Mouse (Mus musculus): ENCODE results near the gene Trim23. TPM values are rescaled to one million over a fixed set of nuclear protein-coding genes. Genes with fewer than 3 reads are reported as not detected.

The Trim23 gene
- polyA plus RNA-seq (2012; ENCODE audit: low replicate concordance): 1.4 and 1.8 TPM in 2 replicates

DNA sequence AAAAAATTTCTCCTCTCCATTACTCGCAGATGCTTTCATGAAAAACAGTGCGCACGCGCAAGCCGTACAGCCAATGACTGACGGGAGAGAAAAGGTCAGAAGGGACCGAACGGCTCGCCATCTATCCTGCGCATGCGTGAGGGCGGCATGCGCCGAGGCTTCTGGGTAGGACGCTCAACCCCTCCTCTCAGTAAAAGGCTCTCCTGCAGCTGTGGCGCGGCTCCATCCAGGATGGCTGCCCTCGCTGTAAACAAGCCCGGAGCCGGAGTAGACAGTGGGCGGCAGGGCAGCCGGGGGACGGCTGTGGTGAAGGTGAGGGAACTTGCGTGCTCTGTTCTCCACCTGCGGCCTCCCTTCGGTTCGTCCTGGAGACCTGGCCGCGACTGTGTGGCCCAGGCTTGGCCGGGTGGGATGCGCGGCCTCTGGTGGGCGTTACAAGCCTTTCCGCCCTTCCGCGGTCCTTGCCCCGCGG is at the start of gene Trim23:
Gene Trim23, plus strand, starts transcription at position 148 of the 472 bp plus-strand sequence.

DNA sequence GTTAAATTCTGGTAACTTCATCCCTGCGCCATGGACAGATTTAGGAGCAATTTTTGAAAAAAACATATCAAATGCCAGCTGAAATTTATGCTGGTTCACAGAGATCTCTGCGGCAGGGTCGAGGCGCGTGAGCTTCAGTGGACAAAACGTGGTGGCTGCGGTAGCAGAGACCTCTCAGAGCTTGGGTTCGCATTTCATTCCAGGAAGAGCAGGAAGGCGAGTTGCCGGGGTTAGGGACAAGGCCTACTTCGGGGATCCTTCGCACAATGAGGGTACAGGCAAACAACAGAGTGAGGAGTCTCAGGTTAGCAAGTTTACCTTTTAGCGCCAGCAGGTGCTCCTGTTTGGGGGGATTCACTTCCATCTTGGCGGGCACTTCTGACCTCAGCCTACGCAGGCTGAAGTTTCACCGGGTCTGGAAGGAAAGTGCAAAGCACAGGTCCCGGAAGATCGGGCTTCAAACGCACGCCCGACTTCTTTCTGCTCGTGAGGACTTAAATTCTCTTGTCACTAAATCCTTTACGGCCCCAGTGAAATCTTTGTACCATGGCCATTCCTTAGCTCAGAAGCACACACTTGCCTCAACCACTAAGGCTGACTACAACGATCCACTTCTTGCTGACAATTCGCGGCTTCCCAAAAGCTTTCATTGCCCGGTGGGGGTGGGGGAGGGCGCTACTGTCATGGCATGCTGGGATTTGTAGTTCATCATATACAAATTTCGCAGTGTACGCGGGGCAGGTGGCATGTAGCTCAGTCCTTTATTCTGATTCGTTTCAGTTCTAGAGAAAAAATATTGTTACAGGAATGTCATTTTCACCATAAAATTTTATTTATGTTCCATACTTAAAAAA is 574 bp upstream of the Trim23 start, which contains the start of gene Trappc13:
Gene Trappc13, minus strand, starts transcription at position 674 of the 854 bp plus-strand sequence.

DNA sequence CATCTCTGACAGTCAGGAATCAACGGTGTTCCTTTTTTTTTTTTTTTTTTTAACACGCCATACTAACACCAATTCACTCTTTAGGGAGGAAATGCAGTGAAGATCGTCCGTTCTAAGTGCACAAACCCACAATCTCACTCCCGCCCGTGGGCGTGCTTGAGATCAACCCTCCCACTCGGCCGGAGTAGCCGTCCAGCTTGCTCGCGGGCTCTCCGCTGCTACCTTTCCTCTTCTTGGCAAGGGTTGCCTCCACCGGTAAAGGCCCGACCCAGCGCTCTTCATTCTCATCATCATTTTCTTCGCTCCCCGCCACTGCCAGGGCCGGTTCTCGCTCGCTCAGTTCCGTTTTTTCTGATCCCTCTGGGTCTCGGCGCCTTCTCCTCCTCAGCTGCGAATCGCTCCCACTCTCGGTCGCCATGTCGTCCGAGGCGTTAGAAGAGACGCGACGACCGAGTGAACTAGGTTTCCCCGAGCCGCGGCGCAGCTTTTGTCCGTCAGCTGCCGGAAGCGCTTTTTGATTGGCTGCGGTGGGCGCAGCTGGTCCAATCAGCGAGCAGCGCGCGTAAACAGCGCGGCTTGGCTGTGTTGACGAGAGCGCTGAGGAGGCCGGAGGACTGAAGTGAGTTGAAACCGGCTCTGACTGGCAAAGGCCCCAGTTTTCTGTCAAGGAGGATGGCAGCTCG is 49.9 kb downstream of the Trim23 start, which contains the start of the genes Cenpk and Ppwd1:
Gene Cenpk, plus strand, starts transcription at position 228 of the 683 bp plus-strand sequence.
Gene Ppwd1, minus strand, starts transcription at position 460 of the 683 bp plus-strand sequence.

Other genes with a start within 250 kb of the Trim23 start
- 8.7 and 11.8 TPM in 2 replicates for gene Nln, start 69.2 kb upstream of the Trim23 start, polyA plus RNA-seq (2012; ENCODE audit: low replicate concordance)
- 0.35 and 0.48 TPM in 2 replicates for gene Sgtb, start 69.1 kb upstream of the Trim23 start, polyA plus RNA-seq (2012; ENCODE audit: low replicate concordance)
- gene Trappc13, start 328 bp upstream of the Trim23 start, polyA plus RNA-seq (2012; ENCODE audit: low replicate concordance): 0.79 and 3.5 TPM in 2 replicates
- gene Cenpk, start 49.8 kb downstream of the Trim23 start, polyA plus RNA-seq (2012; ENCODE audit: low replicate concordance): 1.3 TPM in 1 of 2 replicates, not detected in the other
- gene Ppwd1, start 50.0 kb downstream of the Trim23 start, polyA plus RNA-seq (2012; ENCODE audit: low replicate concordance): 1.2 and 3.9 TPM in 2 replicates
- gene Adamts6, start 109.0 kb downstream of the Trim23 start, polyA plus RNA-seq (2012; ENCODE audit: low replicate concordance): 0.87 and 1.0 TPM in 2 replicates